Mouse (Mus musculus): ENCODE data around the gene Chmp6. TPM values are rescaled to one million over a fixed set of nuclear protein-coding genes. Genes with fewer than 3 reads are reported as not detected.

Chmp6 gene
- 70.1 and 77.2 TPM in 2 replicates for polyA plus RNA-seq (2014; fragmentation: Nextera tagmentation; extraction: Ambion mirVana)

GRCm38 (mm10) chr11:119913291-119913934 is at the start of gene Chmp6:
Gene Chmp6 (plus strand): TSS chr11:119913441.
- Histone ChIP-seq H3K4me1 (replicated peaks; ENCODE audit: control insufficient read depth, insufficient read depth, low read length) (peaks cover 34% of the 10 kb centered on the region), H3K9me3 (ENCODE audit: control insufficient read depth, low read length) (no peaks in the 10 kb centered on the region), H3K9ac (ENCODE audit: low read depth, low read length) (peak within 1 kb of the TSS; percentile 89), H3K27ac (ENCODE audit: low read depth, low read length) (peak within 1 kb of the TSS; percentile 66), H3K4me2 (peak within 1 kb of the TSS; percentile 98), H3K36me3 (ENCODE audit: control insufficient read depth, insufficient read depth, low read length) (peaks cover 21% of the 10 kb centered on the region), H3K4me3 (ENCODE audit: low read depth, low read length) (peak within 1 kb of the TSS; percentile 85), H3K27me3 (replicated peaks; ENCODE audit: control insufficient read depth, insufficient read depth, low read length) (no peaks in the 10 kb centered on the region)
- WGBS, result 1% methylated on average over 48 of the region's 48 CpGs
- ATAC-seq (replicated peaks; ENCODE audit: low FRiP score), result peak; percentile 63
- DNase-seq (ENCODE audit: low spot score), result peak; percentile 87

- DNase-seq (ENCODE audit: low spot score) (no peak), ATAC-seq (replicated peaks; ENCODE audit: low FRiP score) (no peak)
- peaks cover 4% of the 10 kb centered on the region; the same call in 1 of the 2 replicates for H3K36me3 ChIP-seq (ENCODE audit: control insufficient read depth, insufficient read depth, low read length)
- no peak overlapping the region for H3K4me2 ChIP-seq
- no peak overlapping the region for H3K9ac ChIP-seq (ENCODE audit: low read depth, low read length)
- no peaks in the 10 kb centered on the region for H3K4me1 ChIP-seq (replicated peaks; ENCODE audit: control insufficient read depth, insufficient read depth, low read length)
- no peaks in the 10 kb centered on the region for H3K27me3 ChIP-seq (replicated peaks; ENCODE audit: control insufficient read depth, insufficient read depth, low read length)
- H3K4me3 ChIP-seq (ENCODE audit: low read depth, low read length), result no peak overlapping the region
- no peaks in the 10 kb centered on the region for H3K9me3 ChIP-seq (ENCODE audit: control insufficient read depth, low read length)
- H3K27ac ChIP-seq (ENCODE audit: low read depth, low read length), result no peak overlapping the region
- WGBS, result 83% methylated on average over 6 of the region's 6 CpGs
These were observed 46.4 kb upstream of the Chmp6 start for GRCm38 (mm10) chr11:119866837-119867236.

GRCm38 (mm10) chr11:119868138-119868537 is 45.1 kb upstream of the Chmp6 start:
- H3K36me3 ChIP-seq (ENCODE audit: control insufficient read depth, insufficient read depth, low read length), result peaks cover 9% of the 10 kb centered on the region
- no peaks in the 10 kb centered on the region for H3K9me3 ChIP-seq (ENCODE audit: control insufficient read depth, low read length)
- no peaks in the 10 kb centered on the region for H3K4me1 ChIP-seq (replicated peaks; ENCODE audit: control insufficient read depth, insufficient read depth, low read length)
- H3K9ac ChIP-seq (ENCODE audit: low read depth, low read length), result no peak overlapping the region
- WGBS, result 84% methylated on average over 3 of the region's 3 CpGs
- DNase-seq (ENCODE audit: low spot score), result no peak
- H3K4me3 ChIP-seq (ENCODE audit: low read depth, low read length), result no peak overlapping the region
- no peak overlapping the region for H3K4me2 ChIP-seq
- no peak overlapping the region for H3K27ac ChIP-seq (ENCODE audit: low read depth, low read length)
- no peak for ATAC-seq (replicated peaks; ENCODE audit: low FRiP score)
- H3K27me3 ChIP-seq (replicated peaks; ENCODE audit: control insufficient read depth, insufficient read depth, low read length), result no peaks in the 10 kb centered on the region

- ATAC-seq (replicated peaks; ENCODE audit: low FRiP score) (no peak), DNase-seq (ENCODE audit: low spot score) (no peak)
- Histone ChIP-seq H3K4me3 (ENCODE audit: low read depth, low read length) (no peak overlapping the region), H3K9me3 (ENCODE audit: control insufficient read depth, low read length) (no peaks in the 10 kb centered on the region), H3K4me2 (no peak overlapping the region), H3K9ac (ENCODE audit: low read depth, low read length) (no peak overlapping the region), H3K27me3 (replicated peaks; ENCODE audit: control insufficient read depth, insufficient read depth, low read length) (no peaks in the 10 kb centered on the region), H3K27ac (ENCODE audit: low read depth, low read length) (no peak overlapping the region), H3K36me3 (ENCODE audit: control insufficient read depth, insufficient read depth, low read length) (peaks cover 10% of the 10 kb centered on the region), H3K4me1 (replicated peaks; ENCODE audit: control insufficient read depth, insufficient read depth, low read length) (no peaks in the 10 kb centered on the region)
- WGBS, result 80% methylated on average over 4 of the region's 4 CpGs
These were observed 44.7 kb upstream of the Chmp6 start for GRCm38 (mm10) chr11:119868556-119868955.

- Histone ChIP-seq H3K4me3 (ENCODE audit: low read depth, low read length) (no peak overlapping the region), H3K4me2 (no peak overlapping the region), H3K27me3 (replicated peaks; ENCODE audit: control insufficient read depth, insufficient read depth, low read length) (no peaks in the 10 kb centered on the region), H3K9ac (ENCODE audit: low read depth, low read length) (no peak overlapping the region), H3K9me3 (ENCODE audit: control insufficient read depth, low read length) (no peaks in the 10 kb centered on the region), H3K36me3 (ENCODE audit: control insufficient read depth, insufficient read depth, low read length) (peaks cover 20% of the 10 kb centered on the region), H3K4me1 (replicated peaks; ENCODE audit: control insufficient read depth, insufficient read depth, low read length) (no peaks in the 10 kb centered on the region), H3K27ac (ENCODE audit: low read depth, low read length) (no peak overlapping the region)
- DNase-seq (ENCODE audit: low spot score) (no peak), ATAC-seq (replicated peaks; ENCODE audit: low FRiP score) (no peak)
- 86% methylated on average over 7 of the region's 7 CpGs for WGBS
These were observed 42.1 kb upstream of the Chmp6 start for GRCm38 (mm10) chr11:119871141-119871540.

- no peak overlapping the region for H3K27ac ChIP-seq (ENCODE audit: low read depth, low read length)
- ATAC-seq (replicated peaks; ENCODE audit: low FRiP score) (no peak), DNase-seq (ENCODE audit: low spot score) (no peak)
- H3K9ac ChIP-seq (ENCODE audit: low read depth, low read length), result no peak overlapping the region
- WGBS, result 89% methylated on average over 4 of the region's 4 CpGs
- no peak overlapping the region for H3K4me3 ChIP-seq (ENCODE audit: low read depth, low read length)
- no peak overlapping the region for H3K4me2 ChIP-seq
- no peaks in the 10 kb centered on the region for H3K27me3 ChIP-seq (replicated peaks; ENCODE audit: control insufficient read depth, insufficient read depth, low read length)
- H3K9me3 ChIP-seq (ENCODE audit: control insufficient read depth, low read length), result no peaks in the 10 kb centered on the region
- peaks cover 20% of the 10 kb centered on the region for H3K36me3 ChIP-seq (ENCODE audit: control insufficient read depth, insufficient read depth, low read length)
- no peaks in the 10 kb centered on the region for H3K4me1 ChIP-seq (replicated peaks; ENCODE audit: control insufficient read depth, insufficient read depth, low read length)
These were observed 39.6 kb upstream of the Chmp6 start for GRCm38 (mm10) chr11:119873643-119874042.

GRCm38 (mm10) chr11:119874841-119875240 is 38.4 kb upstream of the Chmp6 start:
- Histone ChIP-seq H3K4me2 (no peak overlapping the region), H3K4me1 (replicated peaks; ENCODE audit: control insufficient read depth, insufficient read depth, low read length) (no peaks in the 10 kb centered on the region), H3K9ac (ENCODE audit: low read depth, low read length) (no peak overlapping the region), H3K27me3 (replicated peaks; ENCODE audit: control insufficient read depth, insufficient read depth, low read length) (no peaks in the 10 kb centered on the region), H3K4me3 (ENCODE audit: low read depth, low read length) (no peak overlapping the region), H3K27ac (ENCODE audit: low read depth, low read length) (no peak overlapping the region), H3K36me3 (ENCODE audit: control insufficient read depth, insufficient read depth, low read length) (peaks cover 19% of the 10 kb centered on the region), H3K9me3 (ENCODE audit: control insufficient read depth, low read length) (no peaks in the 10 kb centered on the region)
- no peak for DNase-seq (ENCODE audit: low spot score)
- 85% methylated on average over 1 of the region's 1 CpGs for WGBS
- ATAC-seq (replicated peaks; ENCODE audit: low FRiP score), result no peak

- H3K4me1 ChIP-seq (replicated peaks; ENCODE audit: control insufficient read depth, insufficient read depth, low read length), result no peaks in the 10 kb centered on the region
- H3K27ac ChIP-seq (ENCODE audit: low read depth, low read length), result no peak overlapping the region
- no peak for ATAC-seq (replicated peaks; ENCODE audit: low FRiP score)
These were observed 37.6 kb upstream of the Chmp6 start for GRCm38 (mm10) chr11:119875685-119876084.

GRCm38 (mm10) chr11:119877124-119877523 is 36.1 kb upstream of the Chmp6 start:
- Histone ChIP-seq H3K4me1 (replicated peaks; ENCODE audit: control insufficient read depth, insufficient read depth, low read length) (no peaks in the 10 kb centered on the region), H3K9me3 (ENCODE audit: control insufficient read depth, low read length) (no peaks in the 10 kb centered on the region), H3K4me3 (ENCODE audit: low read depth, low read length) (no peak overlapping the region), H3K4me2 (no peak overlapping the region), H3K27ac (ENCODE audit: low read depth, low read length) (no peak overlapping the region), H3K9ac (ENCODE audit: low read depth, low read length) (no peak overlapping the region), H3K36me3 (ENCODE audit: control insufficient read depth, insufficient read depth, low read length) (peaks cover 19% of the 10 kb centered on the region), H3K27me3 (replicated peaks; ENCODE audit: control insufficient read depth, insufficient read depth, low read length) (no peaks in the 10 kb centered on the region)
- ATAC-seq (replicated peaks; ENCODE audit: low FRiP score) (no peak), DNase-seq (ENCODE audit: low spot score) (no peak)
- 94% methylated on average over 7 of the region's 7 CpGs for WGBS

More at GRCm38 (mm10) chr11:119875685-119876084, 37.6 kb upstream of the Chmp6 start:
- H3K36me3 ChIP-seq (ENCODE audit: control insufficient read depth, insufficient read depth, low read length), result peaks cover 19% of the 10 kb centered on the region
- H3K9me3 ChIP-seq (ENCODE audit: control insufficient read depth, low read length), result no peaks in the 10 kb centered on the region
- no peak overlapping the region for H3K9ac ChIP-seq (ENCODE audit: low read depth, low read length)
- H3K4me2 ChIP-seq, result no peak overlapping the region
- DNase-seq (ENCODE audit: low spot score), result no peak
- no peaks in the 10 kb centered on the region for H3K27me3 ChIP-seq (replicated peaks; ENCODE audit: control insufficient read depth, insufficient read depth, low read length)
- WGBS, result 80% methylated on average over 9 of the region's 9 CpGs
- no peak overlapping the region for H3K4me3 ChIP-seq (ENCODE audit: low read depth, low read length)
